Mouse (Mus musculus) C2C12 (cell line): ENCODE results near the gene Olfr450. TPM values are rescaled to one million over a fixed set of nuclear protein-coding genes. Genes with fewer than 3 reads are reported as not detected.

Source experiments
- H3K27me3 ChIP-seq: one replicate; pipeline ENCODE4 v1.6.1; 2011; ENCODE audit not compliant: control insufficient read depth, insufficient read depth, insufficient read length
- H3K36me3 ChIP-seq: one replicate; pipeline ENCODE4 v1.6.1; 2011; ENCODE audit not compliant: control insufficient read depth, insufficient read depth
- H3K4me3 ChIP-seq: one replicate; pipeline ENCODE4 v1.5.1; 2011; ENCODE audit warnings: mild to moderate bottlenecking, control low read depth; ENCODE audit not compliant: poor library complexity, insufficient read depth, severe bottlenecking
- H3K79me2 ChIP-seq: one replicate; pipeline ENCODE4 v1.6.1; 2011; ENCODE audit not compliant: control insufficient read depth, insufficient read depth
- H3K79me3 ChIP-seq: one replicate; pipeline ENCODE4 v1.6.1; 2011; ENCODE audit warnings: low read depth, control low read depth
- H3ac ChIP-seq: one replicate; pipeline ENCODE3; 2011; ENCODE audit warnings: low read depth; ENCODE audit not compliant: control insufficient read depth, insufficient read length
- CEBPB ChIP-seq: IDR thresholded peaks from one replicate; pipeline ENCODE4 v1.6.1; 2011; ENCODE audit warnings: low read depth, mild to moderate bottlenecking, control low read depth, moderate library complexity
- CTCF ChIP-seq: IDR thresholded peaks from one replicate; pipeline ENCODE4 v1.5.1; 2011; ENCODE audit not compliant: control insufficient read depth, insufficient read depth, insufficient read length
- FOSL1 ChIP-seq: IDR thresholded peaks from one replicate; pipeline ENCODE4 v1.8.0; 2011; ENCODE audit warnings: mild to moderate bottlenecking, low read length; ENCODE audit not compliant: poor library complexity, insufficient read depth, severe bottlenecking
- MAX ChIP-seq: IDR thresholded peaks from one replicate; pipeline ENCODE4 v1.6.1; 2011; ENCODE audit warnings: mild to moderate bottlenecking, control low read depth
- MYOD1 ChIP-seq: IDR thresholded peaks from one replicate; pipeline ENCODE4 v1.6.1; 2011; ENCODE audit warnings: low read depth; ENCODE audit not compliant: control insufficient read depth, insufficient read length
- MYOG ChIP-seq: IDR thresholded peaks from one replicate; pipeline ENCODE4 v1.6.1; 2011; ENCODE audit not compliant: control insufficient read depth, insufficient read length; ENCODE audit errors: extremely low read depth
- USF1 ChIP-seq: IDR thresholded peaks from one replicate; pipeline ENCODE4 v1.6.1; 2011; ENCODE audit warnings: low read depth, mild to moderate bottlenecking, control low read depth, moderate library complexity
- polyA plus RNA-seq: library from polyadenylated mRNA; unstranded; fragments of >200 nt; fragmentation: generic; extraction: Trizol; gene quantifications from one replicate; pipeline ENCODE4 v1.2.1, GENCODE M21; 2012; ENCODE audit warnings: missing spikeins

Gene Olfr450
- polyA plus RNA-seq, 1 experiment = not detected

GRCm38 (mm10) chr6:42834084-42834483, 22.3 kb downstream of the Olfr450 start, which contains the start of gene Olfr449:
Gene Olfr449 (plus strand): TSS chr6:42834384.
- Histone ChIP-seq H3ac (no peak within 1 kb of the TSS), H3K79me2 (no peaks in the 10 kb centered on the region), H3K36me3 (no peaks in the 10 kb centered on the region), H3K4me3 (no peak within 1 kb of the TSS), H3K27me3 (peaks cover 5% of the 10 kb centered on the region), H3K79me3 (no peaks in the 10 kb centered on the region)
- TF ChIP-seq MAX (no peak), MYOG (no peak), CTCF (no peak), CEBPB (no peak), USF1 (no peak), FOSL1 (no peak), MYOD1 (no peak)

GRCm38 (mm10) chr6:42860222-42860819, 48.6 kb downstream of the Olfr450 start:
- H3K36me3 ChIP-seq = no peaks in the 10 kb centered on the region
- no peak overlapping the region for H3K4me3 ChIP-seq
- no peak overlapping the region for H3ac ChIP-seq
- H3K27me3 ChIP-seq = no peaks in the 10 kb centered on the region
- H3K79me3 ChIP-seq = no peaks in the 10 kb centered on the region
- no peaks in the 10 kb centered on the region for H3K79me2 ChIP-seq
- TF ChIP-seq USF1 (no peak), CTCF (peak; percentile 5)

Other genes starting within 250 kb of the Olfr450 start
- not detected for gene Tcaf3, start 214.2 kb upstream of the Olfr450 start, polyA plus RNA-seq
- 4.3 TPM for gene Tcaf2, start 166.7 kb upstream of the Olfr450 start, polyA plus RNA-seq
- 19.3 TPM for gene Tcaf1, start 101.9 kb upstream of the Olfr450 start, polyA plus RNA-seq
- not detected for gene Olfr453, start 72.6 kb upstream of the Olfr450 start, polyA plus RNA-seq
- not detected for gene Olfr38, start 55.5 kb upstream of the Olfr450 start, polyA plus RNA-seq
- not detected for gene Olfr452, start 26.8 kb upstream of the Olfr450 start, polyA plus RNA-seq
- gene Olfr449, start 22.4 kb downstream of the Olfr450 start, polyA plus RNA-seq = not detected
- not detected for gene Olfr448, start 78.5 kb downstream of the Olfr450 start, polyA plus RNA-seq
- gene Olfr447, start 96.9 kb downstream of the Olfr450 start, polyA plus RNA-seq = not detected
- not detected for gene Olfr446, start 109.4 kb downstream of the Olfr450 start, polyA plus RNA-seq
- not detected for gene Olfr444, start 137.1 kb downstream of the Olfr450 start, polyA plus RNA-seq